ENCODE assay signal across 17 mouse cellular contexts in the genomic region with DNA sequence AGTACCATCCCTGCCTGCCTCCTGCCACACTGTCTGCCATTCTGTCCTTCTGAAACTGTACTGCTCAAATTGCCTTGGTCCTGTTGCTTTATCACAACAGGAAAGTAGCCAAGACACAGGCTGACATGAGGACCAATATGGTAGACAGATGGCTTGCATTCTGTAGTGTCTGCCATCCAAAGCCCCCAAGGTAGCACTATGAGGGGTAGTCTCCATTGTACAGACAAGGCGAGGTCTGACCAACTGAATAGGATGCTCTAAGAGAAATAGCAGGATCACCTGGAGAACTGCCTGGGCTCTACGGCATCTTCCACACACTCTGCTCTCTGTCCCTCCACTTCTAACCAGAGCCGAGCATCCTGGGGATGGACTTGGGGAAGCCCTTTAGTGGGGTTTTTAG. TPM values are rescaled to one million over a fixed set of nuclear protein-coding genes. Genes with fewer than 3 reads are reported as not detected.
DNase-seq lines count a peak whose midpoint lies in the region; TF ChIP-seq lines count a peak whose summit lies in the region.
"Had no signal": no experiment of that assay in that cellular context is flagged by ENCODE, and none has a peak within 500 bp of the region (broad histone marks: within the 10 kb centered on the region; RNA-seq: fewer than 3 reads in every experiment).

No protein-coding gene starts in this region.

- DNase-seq in cerebellum, adult 2 months = peak in 1 of 2 experiments; percentile 43
- DNase-seq in cerebellum, adult 11 months = no peak
- peak; percentile 21 to 46 for DNase-seq in cerebellum, postnatal 14 days
- no peak for DNase-seq in cerebellum, postnatal 25 days
- DNase-seq in brain, adult 2 months (ENCODE audit: low read depth, low spot score) = peak; percentile 66
- DNase-seq: adrenal gland, adult 2 months; adrenal gland, postnatal 14 days; gastrocnemius, postnatal 10 days; gastrocnemius, postnatal 36 days; kidney, adult 11 months; kidney, adult 8-10 months had no signal

- whole genome bisulfite sequencing in cerebellum, adult 2 months = 25% methylated on average over 3 of the region's 3 CpGs

- H3K4me1 ChIP-seq in cerebellum, adult 2 months (ENCODE audit: control insufficient read depth, insufficient read depth, low read length) = peaks cover 13% of the 10 kb centered on the region; the same call in 1 of the 2 replicates
- H3K4me1 ChIP-seq in bone marrow macrophage, adult 2 months (ENCODE audit: control insufficient read depth, insufficient read depth, low read length) = peaks cover 13% of the 10 kb centered on the region

- TF ChIP-seq CTCF in cerebellum, adult 2 months (IDR thresholded peaks at IDR 0.05; ENCODE audit: borderline replicate concordance, insufficient read depth, low read depth, low read length) = no peak
- TF ChIP-seq CTCF in bone marrow macrophage, adult 2 months (IDR thresholded peaks at IDR 0.05; ENCODE audit: low read depth, low read length) = no peak

- no peaks in the 10 kb centered on the region for H3K27me3 ChIP-seq in cerebellum, adult 2 months (ENCODE audit: control insufficient read depth, insufficient read depth, low read length)
- H3K27me3 ChIP-seq: forebrain, embryonic 13.5 days; hindbrain, embryonic 13.5 days; intestine, embryonic 15.5 days had no signal

- TF ChIP-seq POLR2A in cerebellum, adult 2 months (IDR thresholded peaks at IDR 0.05; ENCODE audit: borderline replicate concordance, insufficient read depth, low read length) = no peak
- no peak for TF ChIP-seq POLR2A in bone marrow macrophage, adult 2 months (IDR thresholded peaks at IDR 0.05; ENCODE audit: borderline replicate concordance, low read depth, low read length)

- H3K27ac ChIP-seq in cerebellum, adult 2 months (ENCODE audit: insufficient read depth, low read length) = peak overlapping the region; percentile 55
- H3K27ac ChIP-seq in bone marrow macrophage, adult 2 months (ENCODE audit: insufficient read depth, low read depth, low read length) = peak overlapping the region; percentile 12; the same call in 1 of the 2 replicates
- H3K27ac ChIP-seq: forebrain, embryonic 10.5 days; forebrain, embryonic 13.5 days; hindbrain, embryonic 10.5 days; hindbrain, embryonic 13.5 days; intestine, embryonic 15.5 days had no signal

- H3K4me3 ChIP-seq in cerebellum, adult 2 months (replicated peaks; ENCODE audit: insufficient read depth, low read depth, low read length) = no peak overlapping the region
- H3K4me3 ChIP-seq in bone marrow macrophage, adult 2 months (ENCODE audit: insufficient read depth, low read length) = no peak overlapping the region
- H3K4me3 ChIP-seq: forebrain, embryonic 10.5 days; forebrain, embryonic 13.5 days; hindbrain, embryonic 10.5 days; hindbrain, embryonic 13.5 days; intestine, embryonic 15.5 days had no signal

RNA-seq across cellular contexts. Expression of a gene that starts 29.8 kb away (rescaled TPM):
- 20.8 and 20.9 TPM in 2 replicates for polyA plus RNA-seq in cerebellum, adult 2 months (2012; rRNA removed)
- 24.7 and 25.3 TPM in 2 replicates for polyA plus RNA-seq in bone marrow macrophage, adult 2 months (2012; ENCODE audit: insufficient read depth, insufficient read length, missing spikeins)

Comparison
In these comparisons a context has a peak if more than half of its experiments do, and no peak if none do; other contexts are left out.
1. DNase-seq: peak in cerebellum, postnatal 14 days (2 of 2) and brain, adult 2 months (single experiment); none in cerebellum, adult 11 months (single experiment) and cerebellum, postnatal 25 days (0 of 2).